Mouse (Mus musculus): ENCODE measurements at regions not wholly inside any gene's neighbourhood (a gene's known extent, or its start where the extent isn't known, plus 50 kb on each side); places are given as distances from the start of the nearest gene placed in this dataset.

GRCm38 (mm10) chr17:72782775-72783174, 53.5 kb upstream of the Ypel5 start:
- peak; percentile 36 to 48 for DNase-seq (ENCODE audit: low spot score in 2 of 2)

GRCm38 (mm10) chr17:72781786-72782185, 54.5 kb upstream of the Ypel5 start:
- DNase-seq (ENCODE audit: low spot score in 2 of 2) = peak; percentile 86 to 92

- no peak for DNase-seq (ENCODE audit: low spot score in 2 of 2)
These were observed 68.0 kb upstream of the Ypel5 start for GRCm38 (mm10) chr17:72768266-72768665.

GRCm38 (mm10) chr17:72760937-72761336, 75.3 kb upstream of the Ypel5 start:
- no peak for DNase-seq (ENCODE audit: low spot score in 2 of 2)

GRCm38 (mm10) chr17:72746411-72746810, 89.8 kb upstream of the Ypel5 start:
- peak in 1 of 2 experiments; percentile 15 for DNase-seq (ENCODE audit: low spot score in 2 of 2)

GRCm38 (mm10) chr17:72733006-72733405, 103.2 kb upstream of the Ypel5 start:
- no peak for DNase-seq (ENCODE audit: low spot score in 2 of 2)

- DNase-seq (ENCODE audit: low spot score in 2 of 2) = no peak
These were observed 104.6 kb upstream of the Ypel5 start for GRCm38 (mm10) chr17:72731691-72732090.

GRCm38 (mm10) chr17:72731175-72731574, 105.1 kb upstream of the Ypel5 start:
- DNase-seq (ENCODE audit: low spot score in 2 of 2) = no peak

- DNase-seq (ENCODE audit: low spot score in 2 of 2) = no peak
These were observed 115.5 kb upstream of the Ypel5 start for GRCm38 (mm10) chr17:72720753-72721152.

- DNase-seq (ENCODE audit: low spot score in 2 of 2) = no peak
These were observed 115.2 kb upstream of the Alk start for GRCm38 (mm10) chr17:72719618-72720017.

- DNase-seq (ENCODE audit: low spot score in 2 of 2) = no peak
These were observed 87.2 kb upstream of the Alk start for GRCm38 (mm10) chr17:72691630-72692029.

- DNase-seq (ENCODE audit: low spot score in 2 of 2) = no peak
These were observed 85.2 kb upstream of the Alk start for GRCm38 (mm10) chr17:72689606-72690005.

- DNase-seq (ENCODE audit: low spot score in 2 of 2) = no peak
These were observed 84.4 kb upstream of the Alk start for GRCm38 (mm10) chr17:72688800-72689199.

GRCm38 (mm10) chr17:72674658-72675057, 70.2 kb upstream of the Alk start:
- DNase-seq (ENCODE audit: low spot score in 2 of 2) = no peak

- peak; percentile 49 to 50 for DNase-seq (ENCODE audit: low spot score in 2 of 2)
These were observed 67.6 kb upstream of the Alk start for GRCm38 (mm10) chr17:72672010-72672409.

- DNase-seq (ENCODE audit: low spot score in 2 of 2) = no peak
These were observed 62.5 kb upstream of the Alk start for GRCm38 (mm10) chr17:72666961-72667360.

GRCm38 (mm10) chr17:72661678-72662077, 57.3 kb upstream of the Alk start:
- no peak for DNase-seq (ENCODE audit: low spot score in 2 of 2)

- DNase-seq (ENCODE audit: low spot score in 2 of 2) = no peak
These were observed 54.3 kb upstream of the Alk start for GRCm38 (mm10) chr17:72658744-72659143.

GRCm38 (mm10) chr17:72657826-72658225, 53.4 kb upstream of the Alk start:
- no peak for DNase-seq (ENCODE audit: low spot score in 2 of 2)
